Mouse (Mus musculus): ENCODE results near the gene Gm10271. TPM values are rescaled to one million over a fixed set of nuclear protein-coding genes. Genes with fewer than 3 reads are reported as not detected.

Gene Gm10271
- polyA plus RNA-seq, 1 experiment = not detected

DNA sequence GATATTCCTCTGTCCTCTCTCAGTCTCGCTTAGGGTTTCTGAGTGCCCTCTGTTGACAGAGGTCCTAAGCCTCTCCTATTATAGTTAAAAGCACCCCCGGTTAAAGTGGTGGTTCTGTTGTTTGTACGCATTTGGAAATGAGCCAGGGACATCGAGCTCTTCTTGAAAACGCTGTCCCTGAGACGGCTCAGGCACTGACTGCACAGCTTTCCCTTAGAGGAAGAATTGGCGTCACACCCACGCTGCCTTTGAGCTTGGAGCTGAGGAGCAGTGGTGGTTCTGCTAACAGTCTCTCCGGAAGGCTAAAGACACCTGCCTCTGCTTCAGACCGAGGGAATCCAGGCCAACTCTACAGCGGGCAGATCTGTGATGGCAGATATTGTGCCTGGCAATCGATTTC is 28.6 kb upstream of the Gm10271 start:
- DNase-seq = no peak
- Histone ChIP-seq H3K4me1 (ENCODE audit: control insufficient read depth, insufficient read depth, low read length) (no peaks in the 10 kb centered on the region), H3K4me3 (replicated peaks; ENCODE audit: extremely low read depth, low read depth, low read length) (no peak overlapping the region)
- no peak for TF ChIP-seq POLR2A (IDR thresholded peaks at IDR 0.05; ENCODE audit: borderline replicate concordance, extremely low read depth, low read depth, low read length)
- no peak for TF ChIP-seq CTCF (IDR thresholded peaks at IDR 0.05; ENCODE audit: insufficient read depth, low read length)
- 45% methylated on average over 12 of the region's 12 CpGs for WGBS

DNA sequence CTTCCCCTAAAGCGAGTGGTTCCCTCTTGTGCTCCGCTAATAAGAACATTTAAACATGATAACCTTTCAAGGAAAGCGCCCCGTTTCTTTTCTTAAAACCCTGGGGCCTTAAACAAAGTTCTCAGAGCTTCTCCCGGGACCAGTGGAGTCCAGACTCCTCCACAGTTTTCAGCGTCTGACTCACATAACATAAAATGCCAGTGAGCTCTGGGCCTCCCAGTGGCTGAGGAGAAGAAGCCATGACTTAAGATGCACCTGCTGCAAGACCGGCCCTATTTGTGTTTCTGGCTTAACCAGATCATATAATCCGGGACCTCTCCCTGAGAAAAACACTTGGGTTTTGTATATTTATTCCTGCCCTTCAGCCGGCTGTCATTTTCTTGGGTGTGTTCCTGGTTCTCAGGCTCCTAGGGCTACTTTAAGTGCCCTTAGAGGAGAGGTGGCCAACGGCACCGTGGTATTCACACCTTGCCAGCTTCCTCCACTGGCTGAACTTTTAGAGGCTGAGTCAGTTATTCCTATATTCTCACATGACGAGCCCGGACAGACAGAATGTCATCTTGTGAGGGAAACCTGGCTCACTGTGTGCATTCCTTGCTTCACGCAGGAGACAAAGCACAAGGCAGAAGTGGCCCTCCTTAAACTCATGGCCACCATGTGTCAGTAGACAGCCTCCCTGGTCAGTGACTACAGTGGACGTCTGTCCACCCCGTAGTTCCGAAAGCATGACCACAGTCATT is 26.5 kb upstream of the Gm10271 start:
- DNase-seq = no peak
- 72% methylated on average over 17 of the region's 17 CpGs for WGBS

DNA sequence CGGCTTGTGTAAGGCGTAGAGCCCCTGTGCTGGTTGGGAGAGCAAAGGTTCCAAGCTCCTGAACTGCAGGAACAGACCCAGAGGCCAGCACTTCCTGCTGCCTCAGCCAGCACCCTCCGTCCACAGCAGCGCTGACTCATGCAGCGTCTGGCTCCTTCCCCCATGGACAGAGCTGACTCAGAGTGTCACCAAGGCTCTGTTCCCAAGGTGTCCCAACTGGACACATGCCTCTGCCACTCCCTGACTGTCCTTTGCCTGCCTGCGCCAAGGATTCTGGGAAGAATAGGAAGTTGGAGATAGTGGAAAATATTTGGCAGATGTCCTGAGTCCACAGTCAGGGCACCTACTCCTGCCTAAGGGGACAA is 23.8 kb upstream of the Gm10271 start:
- Histone ChIP-seq H3K4me3 (replicated peaks; ENCODE audit: extremely low read depth, low read depth, low read length) (no peak overlapping the region), H3K4me1 (ENCODE audit: control insufficient read depth, insufficient read depth, low read length) (no peaks in the 10 kb centered on the region)
- TF ChIP-seq CTCF (IDR thresholded peaks at IDR 0.05; ENCODE audit: insufficient read depth, low read length) (no peak), POLR2A (IDR thresholded peaks at IDR 0.05; ENCODE audit: borderline replicate concordance, extremely low read depth, low read depth, low read length) (no peak)
- 23% methylated on average over 6 of the region's 6 CpGs for WGBS
- peak; percentile 47 for DNase-seq

More for the DNA sequence above, 26.5 kb upstream of the Gm10271 start:
- TF ChIP-seq POLR2A (IDR thresholded peaks at IDR 0.05; ENCODE audit: borderline replicate concordance, extremely low read depth, low read depth, low read length) = no peak
- no peak for TF ChIP-seq CTCF (IDR thresholded peaks at IDR 0.05; ENCODE audit: insufficient read depth, low read length)
- no peaks in the 10 kb centered on the region for H3K4me1 ChIP-seq (ENCODE audit: control insufficient read depth, insufficient read depth, low read length)
- no peak overlapping the region for H3K4me3 ChIP-seq (replicated peaks; ENCODE audit: extremely low read depth, low read depth, low read length)

DNA sequence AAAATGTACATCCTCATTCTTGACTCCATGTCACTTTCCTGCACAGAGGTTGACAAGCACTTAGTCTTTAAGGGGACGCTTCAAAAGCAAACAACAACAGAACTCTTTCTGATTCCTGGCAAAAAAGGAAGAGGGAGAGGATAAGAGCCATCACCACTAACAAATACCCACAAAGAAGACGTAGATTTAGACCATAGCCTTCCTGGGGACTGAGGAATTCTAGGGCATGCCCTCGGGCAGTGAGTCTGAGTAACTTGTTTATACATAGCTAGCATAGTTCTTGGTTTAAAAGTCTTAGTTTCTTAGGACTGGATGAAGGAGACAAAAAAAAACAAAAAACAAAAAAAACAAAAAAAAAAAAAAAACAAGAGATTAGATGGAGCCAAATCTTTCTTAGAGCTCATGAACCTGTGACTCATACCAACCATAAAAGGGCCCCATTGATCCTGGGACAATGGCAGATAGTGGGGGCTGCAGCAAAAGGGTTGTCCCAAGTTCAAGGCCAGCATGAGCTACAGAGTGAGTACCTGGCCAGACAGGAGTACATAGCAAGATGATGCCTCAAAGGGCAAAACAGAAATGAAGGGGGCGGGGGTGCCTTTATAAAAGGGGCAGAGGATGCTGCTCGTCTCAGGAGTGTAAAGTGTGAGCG is 23.3 kb upstream of the Gm10271 start:
- no peaks in the 10 kb centered on the region for H3K4me1 ChIP-seq (ENCODE audit: control insufficient read depth, insufficient read depth, low read length)
- TF ChIP-seq POLR2A (IDR thresholded peaks at IDR 0.05; ENCODE audit: borderline replicate concordance, extremely low read depth, low read depth, low read length) = no peak
- no peak for TF ChIP-seq CTCF (IDR thresholded peaks at IDR 0.05; ENCODE audit: insufficient read depth, low read length)
- no peak overlapping the region for H3K4me3 ChIP-seq (replicated peaks; ENCODE audit: extremely low read depth, low read depth, low read length)
- DNase-seq = no peak
- WGBS = 63% methylated on average over 6 of the region's 6 CpGs

DNA sequence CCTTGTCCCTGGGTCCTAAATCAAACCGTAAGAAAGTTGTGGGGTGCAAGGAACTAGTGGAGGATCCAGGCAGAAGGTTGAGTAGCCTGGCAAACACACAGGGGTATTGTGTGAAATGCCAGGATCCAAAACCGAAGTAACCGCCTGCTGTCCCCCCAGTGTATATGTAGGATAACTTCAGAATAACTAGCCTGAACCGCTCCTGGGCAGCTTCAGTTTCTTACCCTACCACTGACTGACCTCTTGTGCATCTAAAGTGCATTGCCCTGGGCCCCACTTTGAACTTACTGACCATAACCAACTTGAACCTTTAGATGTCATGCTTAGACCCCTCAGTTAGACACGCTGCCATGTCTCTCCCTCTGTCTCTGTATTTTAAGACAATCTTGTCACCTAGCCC is 22.8 kb upstream of the Gm10271 start:
- WGBS = 80% methylated on average over 5 of the region's 5 CpGs
- Histone ChIP-seq H3K4me3 (replicated peaks; ENCODE audit: extremely low read depth, low read depth, low read length) (no peak overlapping the region), H3K4me1 (ENCODE audit: control insufficient read depth, insufficient read depth, low read length) (no peaks in the 10 kb centered on the region)
- TF ChIP-seq CTCF (IDR thresholded peaks at IDR 0.05; ENCODE audit: insufficient read depth, low read length) = no peak
- TF ChIP-seq POLR2A (IDR thresholded peaks at IDR 0.05; ENCODE audit: borderline replicate concordance, extremely low read depth, low read depth, low read length) = no peak
- no peak for DNase-seq

DNA sequence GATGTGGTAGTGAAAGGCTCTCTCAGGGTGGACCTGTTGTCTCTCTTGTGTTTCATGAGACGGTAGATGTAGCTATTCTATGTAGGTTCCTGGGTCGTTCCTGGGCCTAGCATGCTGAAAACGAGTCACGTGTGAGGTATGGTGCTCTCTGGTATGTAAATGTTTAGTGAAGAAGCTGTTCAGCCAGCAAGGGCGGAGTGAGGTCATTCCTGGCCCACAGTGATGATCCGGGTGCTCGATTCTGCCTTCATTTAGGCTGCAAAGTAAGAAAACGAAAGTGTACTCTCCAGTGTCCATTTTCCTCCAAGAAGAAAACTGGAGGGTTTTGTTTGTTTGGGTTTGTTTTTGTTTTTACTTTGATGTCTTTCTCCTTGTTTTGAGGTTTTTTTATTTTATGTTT is 21.6 kb upstream of the Gm10271 start:
- no peak for DNase-seq
- Histone ChIP-seq H3K4me3 (replicated peaks; ENCODE audit: extremely low read depth, low read depth, low read length) (no peak overlapping the region), H3K4me1 (ENCODE audit: control insufficient read depth, insufficient read depth, low read length) (no peaks in the 10 kb centered on the region)
- TF ChIP-seq CTCF (IDR thresholded peaks at IDR 0.05; ENCODE audit: insufficient read depth, low read length) (no peak), POLR2A (IDR thresholded peaks at IDR 0.05; ENCODE audit: borderline replicate concordance, extremely low read depth, low read depth, low read length) (no peak)
- 69% methylated on average over 8 of the region's 8 CpGs for WGBS

DNA sequence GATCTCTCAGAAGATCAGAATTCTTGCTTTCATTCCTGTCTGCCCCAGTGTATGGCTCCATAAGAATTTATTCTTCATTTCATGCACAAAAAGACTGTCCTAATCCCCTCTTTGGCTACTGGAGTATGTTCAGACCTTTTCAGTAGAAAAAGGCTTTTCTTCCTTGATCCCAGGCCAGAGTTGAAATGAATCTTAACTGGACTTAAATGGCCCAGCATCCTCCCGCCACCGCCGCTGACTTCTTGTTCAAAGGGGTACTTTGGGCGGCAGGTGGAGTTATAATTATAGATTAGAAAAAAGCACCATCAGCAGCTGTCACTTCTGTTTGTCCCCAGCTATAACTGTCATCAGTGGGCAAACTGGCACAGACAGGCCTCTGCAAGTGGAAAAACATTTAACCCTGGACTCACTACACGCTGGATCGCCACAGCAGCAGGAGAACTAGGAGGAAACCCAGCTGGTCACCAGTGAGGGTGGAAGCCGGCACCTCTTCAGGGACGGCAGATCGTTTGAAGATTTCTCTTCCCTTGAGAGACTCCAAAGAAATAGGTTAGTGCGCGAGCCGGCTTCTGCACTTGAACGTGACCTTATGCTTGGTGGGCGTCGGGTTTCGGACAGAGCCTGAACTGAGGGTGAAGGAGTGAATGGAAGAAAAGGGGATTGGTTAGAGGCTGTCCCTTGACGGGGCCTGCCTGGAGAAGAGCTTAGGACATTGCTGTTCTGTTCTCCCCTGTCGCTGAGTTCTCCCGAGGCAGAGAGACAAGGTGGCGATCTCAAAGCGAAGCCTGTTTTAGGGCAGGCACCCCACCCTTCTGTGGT is 14.1 kb upstream of the Gm10271 start, which contains the start of gene Best3:
Best3 (plus strand) TSS at position 51 of the 819 bp plus-strand sequence.
- WGBS = 32% methylated on average over 21 of the region's 21 CpGs
- peak within 1 kb of the TSS; percentile 61 for H3K4me3 ChIP-seq (replicated peaks; ENCODE audit: extremely low read depth, low read depth, low read length)
- no peak for DNase-seq
- H3K4me1 ChIP-seq (ENCODE audit: control insufficient read depth, insufficient read depth, low read length) = no peaks in the 10 kb centered on the region; the same call in 1 of the 2 replicates
- TF ChIP-seq POLR2A (IDR thresholded peaks at IDR 0.05; ENCODE audit: borderline replicate concordance, extremely low read depth, low read depth, low read length) (no peak; the same call in 1 of the 2 replicates), CTCF (IDR thresholded peaks at IDR 0.05; ENCODE audit: insufficient read depth, low read length) (no peak)

DNA sequence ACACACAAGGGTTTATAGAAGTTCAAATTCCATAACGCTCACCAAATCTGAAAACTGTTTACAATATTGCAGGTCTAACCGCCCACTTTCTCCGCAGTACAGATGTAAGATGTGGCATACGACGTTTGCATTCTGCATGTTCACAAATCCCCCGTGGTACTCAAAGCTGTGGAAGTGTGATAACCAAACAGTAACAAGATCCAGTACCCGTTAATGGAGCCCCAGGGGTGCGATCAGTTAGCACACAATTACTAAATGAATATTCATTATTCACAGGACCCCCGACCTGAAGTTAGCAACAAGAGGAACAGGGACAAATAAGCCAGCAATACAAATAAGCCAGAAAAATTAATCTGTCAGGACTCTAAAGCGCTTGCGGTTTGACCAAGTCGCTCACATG is 12.4 kb upstream of the Gm10271 start:
- Histone ChIP-seq H3K4me3 (replicated peaks; ENCODE audit: extremely low read depth, low read depth, low read length) (no peak overlapping the region), H3K4me1 (ENCODE audit: control insufficient read depth, insufficient read depth, low read length) (no peaks in the 10 kb centered on the region; the same call in 1 of the 2 replicates)
- TF ChIP-seq CTCF (IDR thresholded peaks at IDR 0.05; ENCODE audit: insufficient read depth, low read length) (no peak), POLR2A (IDR thresholded peaks at IDR 0.05; ENCODE audit: borderline replicate concordance, extremely low read depth, low read depth, low read length) (no peak)
- WGBS = 69% methylated on average over 12 of the region's 12 CpGs
- DNase-seq = no peak

DNA sequence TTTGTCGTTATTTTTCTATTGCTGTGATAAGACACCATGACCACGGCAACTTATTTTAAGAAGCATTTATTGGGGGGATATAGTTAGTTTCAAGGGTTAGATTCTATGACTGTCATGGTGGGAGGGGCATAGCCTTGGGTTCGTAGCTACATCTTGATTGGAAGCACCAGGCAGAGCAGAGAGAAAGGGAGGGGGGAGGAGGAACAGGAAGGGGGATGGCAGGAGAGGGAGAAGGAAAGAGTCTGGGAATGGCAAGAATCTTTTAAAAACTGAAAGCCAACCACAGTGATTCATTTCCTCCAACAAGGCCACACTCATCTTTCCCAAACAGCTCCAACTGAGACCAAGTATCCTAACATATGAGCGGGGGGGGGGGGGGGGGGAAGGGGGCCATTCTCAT is 10.1 kb upstream of the Gm10271 start:
- no peak for TF ChIP-seq POLR2A (IDR thresholded peaks at IDR 0.05; ENCODE audit: borderline replicate concordance, extremely low read depth, low read depth, low read length)
- TF ChIP-seq CTCF (IDR thresholded peaks at IDR 0.05; ENCODE audit: insufficient read depth, low read length) = no peak
- no peaks in the 10 kb centered on the region for H3K4me1 ChIP-seq (ENCODE audit: control insufficient read depth, insufficient read depth, low read length)
- WGBS = 57% methylated on average over 4 of the region's 4 CpGs
- no peak overlapping the region for H3K4me3 ChIP-seq (replicated peaks; ENCODE audit: extremely low read depth, low read depth, low read length)
- no peak for DNase-seq

Data from lung, adult 2 months (tissue).